Mouse (Mus musculus) cerebellum, adult 11-12 months (tissue): ENCODE results near the gene Slc45a3.

Source experiments
- DNase-seq: peaks from one replicate; pipeline ENCODE4 v3.0.0; 2022

Gene Slc45a3

DNA sequence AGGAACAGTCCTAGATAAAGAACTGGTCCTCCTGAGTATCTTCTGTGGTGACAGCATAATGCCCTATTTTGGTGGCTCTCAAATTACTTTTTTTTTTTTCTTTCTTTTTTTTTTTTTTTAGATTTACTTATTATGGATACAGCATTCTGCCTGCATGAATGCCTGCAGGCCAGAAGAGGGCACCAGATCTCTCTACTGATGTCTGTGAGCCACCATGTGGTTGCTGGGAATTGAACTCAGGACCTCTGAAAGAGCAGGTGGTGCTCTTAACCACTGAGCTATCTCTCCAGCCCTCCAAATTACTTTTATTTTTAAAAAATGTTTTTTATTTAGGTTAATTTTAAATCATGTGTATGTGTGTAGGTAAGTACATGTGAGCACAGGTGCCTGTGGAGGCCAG, 37.7 kb downstream of the Slc45a3 start:
- no peak for DNase-seq

DNA sequence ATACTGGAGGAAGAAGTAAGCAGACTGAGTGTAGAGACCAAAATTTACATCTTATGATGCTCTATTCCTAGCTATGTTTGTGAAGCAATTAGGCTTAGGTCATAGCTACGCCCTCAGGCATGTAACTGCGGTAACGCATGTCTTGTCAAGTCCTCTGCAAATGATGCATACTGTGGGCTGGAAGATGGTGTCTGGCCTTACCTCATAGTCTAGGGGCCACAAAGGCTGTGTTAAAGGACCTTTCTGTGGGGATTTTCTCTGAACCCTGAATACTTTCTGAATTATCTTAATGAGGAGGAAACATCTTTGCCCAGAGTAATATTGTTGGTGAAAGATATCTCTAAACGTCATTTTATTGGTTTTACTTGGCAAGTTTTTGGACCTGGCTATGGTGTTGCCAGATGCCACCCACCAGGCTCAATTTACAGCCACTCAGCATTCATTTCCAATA, 39.1 kb downstream of the Slc45a3 start:
- DNase-seq = no peak

DNA sequence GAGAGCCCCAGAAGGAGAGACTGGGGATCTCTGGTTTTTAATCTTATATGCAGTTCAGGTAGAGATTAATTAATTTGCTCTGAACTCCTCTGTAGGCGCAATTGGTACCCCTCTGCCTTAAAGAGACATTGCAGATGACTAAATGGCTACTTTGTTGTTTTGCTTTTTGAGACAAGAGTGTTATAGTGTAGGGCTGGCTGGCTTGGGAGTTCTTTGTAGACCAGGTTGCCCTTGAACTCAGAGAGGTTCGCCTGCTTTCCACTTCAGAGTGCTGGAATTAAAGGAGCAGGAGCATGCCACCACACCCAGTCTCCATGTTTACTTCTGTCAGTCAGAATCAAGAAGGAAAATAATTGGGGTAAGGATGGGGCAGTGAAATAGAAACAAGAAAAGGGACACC, 40.3 kb downstream of the Slc45a3 start:
- no peak for DNase-seq

- DNase-seq = no peak
Observed at GRCm38 (mm10) chr1:132003817-132004216, 41.0 kb downstream of the Slc45a3 start.

DNA sequence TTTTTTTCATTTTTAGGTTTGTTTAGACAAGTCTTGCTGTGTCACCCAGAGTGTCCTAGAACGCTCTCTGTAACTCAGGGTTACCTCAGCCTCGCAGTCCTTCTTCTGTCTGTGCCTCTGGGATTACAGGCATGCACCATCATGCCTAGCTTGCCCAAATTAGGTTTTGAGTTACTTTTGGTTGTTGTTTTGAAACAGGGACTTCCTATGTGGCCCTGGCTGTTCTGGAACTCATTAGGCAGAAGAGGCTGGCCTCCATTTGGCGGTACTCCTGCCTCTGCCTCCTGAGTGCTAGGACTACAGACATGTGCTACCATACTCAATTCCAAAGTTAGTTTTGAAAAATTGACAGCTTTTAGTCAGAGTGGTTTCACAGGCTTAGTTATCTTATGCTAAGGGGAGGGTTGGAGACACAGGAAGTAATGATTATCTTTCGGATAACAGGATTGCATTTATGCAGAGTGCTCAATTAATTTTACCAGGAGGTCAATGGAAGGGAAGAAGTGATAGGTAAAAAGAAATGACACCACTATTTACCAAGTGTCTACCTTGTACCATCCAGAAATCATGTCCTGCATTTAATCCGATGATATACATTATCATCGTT, 41.9 kb downstream of the Slc45a3 start:
- DNase-seq = no peak

DNA sequence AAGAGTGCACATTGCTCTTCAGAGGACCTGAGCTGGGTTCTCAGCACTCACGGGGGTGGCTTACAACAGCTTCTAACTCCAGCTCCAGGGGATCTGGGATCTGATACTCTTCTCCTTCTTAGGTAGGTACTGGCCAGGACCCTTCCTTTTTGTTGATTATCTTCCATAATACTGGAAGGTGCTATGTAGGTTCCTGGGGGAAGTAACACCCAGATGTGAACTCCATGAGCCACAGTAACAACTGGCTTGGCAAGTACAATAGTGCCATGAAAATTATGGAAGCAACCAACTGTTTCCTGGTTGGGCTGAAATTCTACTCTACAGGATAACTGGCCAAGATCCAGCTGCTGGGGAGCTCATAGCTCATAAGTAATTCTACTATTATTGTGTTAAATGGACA, 42.7 kb downstream of the Slc45a3 start:
- DNase-seq = no peak

GRCm38 (mm10) chr1:132006046-132006445, 43.3 kb downstream of the Slc45a3 start:
- no peak for DNase-seq

- DNase-seq = no peak
Observed at GRCm38 (mm10) chr1:132006721-132007120, 44.0 kb downstream of the Slc45a3 start.

DNA sequence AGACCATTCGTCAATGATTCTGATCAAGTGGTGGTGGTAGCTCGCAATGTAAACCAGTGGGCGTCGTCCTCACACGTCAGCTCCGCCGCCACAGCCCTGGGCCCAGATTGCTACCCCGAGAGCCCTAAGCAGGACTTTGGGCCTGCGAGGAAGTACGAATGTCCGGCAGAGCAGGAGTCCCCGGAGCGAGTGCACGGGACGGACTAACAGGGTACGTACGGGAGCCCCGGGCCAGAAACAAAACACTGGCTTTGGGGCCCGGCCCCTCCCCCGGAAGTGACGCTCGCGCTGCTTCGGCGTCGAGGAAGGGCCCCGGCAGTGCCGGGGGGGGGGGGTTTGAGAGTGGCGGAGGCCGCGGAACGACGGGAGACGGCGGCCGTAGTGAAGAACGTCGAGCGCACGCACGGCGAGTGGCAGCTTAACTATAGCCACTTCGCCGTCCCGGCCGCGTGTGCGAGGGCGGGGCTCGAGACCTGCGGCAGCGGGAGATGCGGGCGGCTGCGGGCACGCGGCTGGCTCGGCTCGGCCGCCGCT, 44.6 kb downstream of the Slc45a3 start, which contains the start of gene Elk4:
Gene Elk4, plus strand, starts transcription at position 326 of the 534 bp plus-strand sequence.
- DNase-seq = peak; percentile 85

- peak; percentile 72 for DNase-seq
Observed at GRCm38 (mm10) chr1:132007828-132008827, 45.4 kb downstream of the Slc45a3 start.

DNA sequence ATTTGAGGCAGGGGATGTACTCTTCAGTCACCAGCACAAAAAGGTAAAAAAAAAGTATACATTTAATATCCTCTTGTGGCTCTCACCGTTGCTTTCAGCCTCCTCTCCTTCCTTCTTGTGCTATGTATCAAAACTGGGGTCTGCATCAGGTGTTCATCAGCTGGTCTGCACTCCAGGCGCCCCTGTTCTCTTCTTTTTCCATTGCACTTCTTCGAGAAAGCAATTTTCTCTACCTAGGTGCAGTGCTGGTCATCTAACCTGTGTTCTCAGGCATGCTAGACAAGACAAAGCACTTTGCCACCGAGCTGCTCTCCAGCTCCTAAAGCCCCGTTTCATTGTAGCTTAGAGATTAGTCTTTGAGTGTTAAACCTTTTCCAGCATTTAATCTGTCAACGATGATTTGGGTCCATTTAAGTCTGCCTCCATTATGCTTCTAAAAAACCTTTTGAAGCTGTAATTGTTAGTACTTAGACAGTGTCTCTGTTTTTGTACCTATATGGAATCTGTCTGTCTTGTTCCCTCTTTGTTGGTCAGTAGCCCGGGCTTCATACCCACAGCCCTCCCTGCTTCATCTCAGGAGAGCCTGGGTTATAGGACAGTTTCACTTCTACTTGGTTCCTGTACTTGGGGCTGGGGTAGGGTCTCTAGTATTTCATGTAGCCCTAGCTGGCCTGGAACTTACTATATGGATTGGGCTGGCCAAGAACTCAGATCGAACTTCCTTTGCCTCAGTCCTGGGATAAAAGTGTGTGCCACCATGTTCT, 46.3 kb downstream of the Slc45a3 start:
- DNase-seq = no peak

GRCm38 (mm10) chr1:132010632-132011501, 48.1 kb downstream of the Slc45a3 start:
- no peak for DNase-seq

GRCm38 (mm10) chr1:132011785-132012184, 49.0 kb downstream of the Slc45a3 start:
- DNase-seq = no peak

- no peak for DNase-seq
Observed at GRCm38 (mm10) chr1:132012861-132013260, 50.1 kb downstream of the Slc45a3 start.

- DNase-seq = no peak
Observed at GRCm38 (mm10) chr1:132014800-132015199, 52.0 kb downstream of the Slc45a3 start.

GRCm38 (mm10) chr1:132016691-132017090, 53.9 kb downstream of the Slc45a3 start:
- DNase-seq = no peak

GRCm38 (mm10) chr1:132019876-132020275, 57.1 kb downstream of the Slc45a3 start:
- no peak for DNase-seq

DNA sequence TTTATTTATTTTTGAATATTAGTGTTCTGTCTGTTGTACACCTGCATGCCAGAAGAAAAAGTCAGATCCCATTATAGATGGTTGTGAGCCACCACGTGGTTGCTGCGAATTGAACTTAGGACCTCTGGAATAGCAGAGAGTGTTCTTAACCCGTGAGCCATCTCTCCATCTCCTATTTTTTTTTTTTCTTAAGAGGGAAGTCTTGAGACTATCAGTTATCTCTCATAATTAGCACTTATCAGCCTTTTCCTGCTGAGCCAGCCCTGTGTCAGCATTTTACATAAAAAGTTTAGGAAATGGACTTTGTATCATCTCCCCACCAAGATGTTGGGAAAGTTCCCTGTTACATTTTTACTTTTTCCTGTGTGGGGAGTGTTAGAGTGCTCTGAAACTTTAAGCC, 59.3 kb downstream of the Slc45a3 start:
- no peak for DNase-seq

DNA sequence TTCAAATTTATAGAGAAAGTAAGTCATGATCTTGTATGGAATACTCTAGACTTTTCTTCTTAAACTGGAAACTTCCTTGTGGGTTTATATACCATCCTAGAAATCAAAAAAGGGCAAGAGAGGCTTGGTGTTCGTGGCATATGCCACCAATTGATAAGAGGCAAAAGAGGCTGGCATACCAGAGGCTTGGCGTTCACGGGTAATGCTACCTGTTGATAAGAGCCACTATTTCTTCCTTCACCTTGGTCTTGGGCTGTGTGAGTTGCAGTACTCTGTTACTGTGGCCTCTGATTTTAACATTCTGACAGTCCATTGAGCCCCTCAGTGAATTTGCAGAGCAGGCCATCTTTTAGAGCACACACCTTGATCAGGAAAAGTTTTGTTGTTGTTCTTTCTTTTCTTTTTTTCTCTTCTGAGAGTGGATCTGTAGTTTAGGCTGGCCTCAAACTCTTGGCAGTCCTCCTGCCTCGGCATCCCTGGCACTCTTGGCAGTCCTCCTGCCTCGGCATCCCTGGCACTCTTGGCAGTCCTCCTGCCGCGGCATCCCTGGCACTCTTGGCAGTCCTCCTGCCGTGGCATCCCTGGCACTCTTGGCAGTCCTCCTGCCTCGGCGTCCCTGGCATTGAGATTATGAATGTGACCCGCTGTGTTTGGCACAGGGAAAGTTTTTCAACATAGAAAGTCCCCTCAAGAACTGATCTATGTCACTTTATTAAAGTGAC, 64.3 kb downstream of the Slc45a3 start:
- DNase-seq = no peak

- no peak for DNase-seq
Observed at GRCm38 (mm10) chr1:132027978-132028377, 65.2 kb downstream of the Slc45a3 start.

GRCm38 (mm10) chr1:132028413-132028812, 65.6 kb downstream of the Slc45a3 start:
- no peak for DNase-seq
